Mouse (Mus musculus) gastrocnemius, postnatal 25 days (tissue): ENCODE measurements around the gene H2-Ob. TPM values are rescaled to one million over a fixed set of nuclear protein-coding genes. Genes with fewer than 3 reads are reported as not detected.

ENCODE experiments used
- DNase-seq: peaks from one replicate; pipeline ENCODE4 v3.0.0; 2022
- total RNA-seq, 2 experiments: library from RNA; stranded (reverse); gene quantifications; 1 replicate in 1 of 2; 2 replicates in 1 of 2; pipeline ENCODE4 v1.2.3; 2021

H2-Ob gene
- total RNA-seq, 2 experiments from 2014 or later, result 0.13 TPM; not detected in 1

DNA sequence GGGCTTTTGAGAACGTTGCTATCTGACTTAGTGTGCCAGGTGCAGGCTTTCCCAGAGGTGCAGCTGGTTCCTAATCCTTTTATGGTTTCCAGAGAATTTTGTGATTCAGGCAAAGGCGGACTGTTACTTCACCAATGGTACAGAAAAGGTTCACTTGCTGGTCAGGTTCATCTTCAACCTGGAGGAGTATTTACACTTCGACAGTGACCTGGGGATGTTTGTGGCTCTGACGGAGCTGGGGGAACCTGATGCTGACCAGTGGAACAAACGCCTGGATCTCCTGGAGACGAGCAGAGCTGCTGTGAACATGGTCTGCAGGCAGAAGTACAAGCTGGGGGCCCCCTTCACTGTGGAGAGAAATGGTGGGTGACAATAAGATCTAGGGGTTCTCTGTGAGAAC is 2.2 kb downstream of the H2-Ob start:
- DNase-seq, result no peak

DNA sequence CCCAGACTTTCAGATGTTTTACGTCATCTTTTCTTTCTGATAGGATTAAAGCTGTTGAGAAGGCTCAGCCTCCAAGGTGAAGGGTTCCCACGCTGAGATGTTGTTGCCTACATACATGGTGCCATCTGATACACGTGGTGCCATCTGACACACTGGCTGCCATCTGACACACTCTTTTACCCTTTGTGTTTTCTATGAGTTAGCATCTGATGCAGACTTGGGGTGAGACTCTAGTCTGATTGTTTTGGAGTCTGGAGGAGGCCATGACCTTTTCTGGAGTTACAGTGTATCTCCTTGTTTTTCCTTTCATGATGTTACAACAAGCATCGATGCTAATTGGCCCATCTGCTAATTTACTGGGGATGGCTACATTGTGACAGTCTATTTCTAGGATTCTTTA is 6.0 kb downstream of the H2-Ob start:
- DNase-seq, result no peak

DNA sequence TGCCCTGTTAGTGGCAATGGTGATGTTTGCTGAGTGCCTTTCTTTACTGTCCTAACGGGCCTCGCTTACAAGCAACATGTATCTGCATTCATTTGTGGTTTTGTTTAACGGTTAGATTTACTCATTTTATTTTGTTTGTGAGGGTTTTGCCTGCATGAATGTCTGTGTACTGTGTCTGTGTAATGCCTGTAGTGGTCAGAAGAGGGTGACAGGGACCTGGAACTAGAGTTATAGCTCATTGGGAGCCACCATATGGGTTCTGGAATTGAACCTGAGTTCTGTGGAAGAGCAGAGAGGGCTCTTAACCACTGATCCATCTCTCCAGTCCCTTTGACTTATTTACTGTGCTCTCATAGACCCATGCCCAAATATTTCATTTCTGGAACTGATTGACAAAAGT is 8.3 kb downstream of the H2-Ob start:
- DNase-seq, result no peak

DNA sequence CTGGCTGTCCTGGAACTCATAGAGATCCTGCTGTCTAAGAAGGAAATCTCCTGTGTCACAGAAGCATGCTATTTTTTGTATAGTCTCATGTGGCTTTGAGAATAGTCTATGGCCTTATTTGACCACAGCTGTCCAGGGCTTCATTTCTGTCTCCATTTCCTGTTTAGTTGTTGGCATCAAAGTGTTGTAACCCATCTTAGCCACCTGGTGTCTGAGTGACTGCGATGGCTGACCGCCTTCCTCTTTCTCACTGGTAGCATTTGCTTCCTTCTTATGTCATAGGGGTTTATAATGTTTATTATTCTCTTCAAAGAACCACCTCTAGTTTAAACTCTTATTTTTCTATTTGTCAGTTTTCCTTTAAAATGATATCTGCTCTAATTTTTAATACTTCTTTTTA is 10.1 kb downstream of the H2-Ob start:
- DNase-seq, result no peak

DNA sequence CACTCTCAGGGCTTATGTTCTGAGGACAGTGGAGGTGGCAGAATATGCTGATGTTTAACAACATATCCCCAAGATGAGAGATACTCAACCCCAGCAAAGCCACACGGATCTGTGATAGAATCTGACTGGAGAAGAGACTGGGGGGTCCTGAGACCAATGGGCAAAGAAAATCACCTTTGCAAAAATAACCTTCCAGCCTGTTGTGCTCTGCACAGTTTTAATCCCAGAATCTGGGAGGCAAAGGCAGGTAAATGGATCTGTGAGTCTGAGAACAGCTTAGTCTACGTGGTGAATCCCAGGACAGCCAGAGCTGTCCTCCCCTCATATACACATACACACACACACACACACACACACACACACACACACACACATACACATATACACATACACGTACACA is 10.7 kb downstream of the H2-Ob start:
- no peak for DNase-seq

DNA sequence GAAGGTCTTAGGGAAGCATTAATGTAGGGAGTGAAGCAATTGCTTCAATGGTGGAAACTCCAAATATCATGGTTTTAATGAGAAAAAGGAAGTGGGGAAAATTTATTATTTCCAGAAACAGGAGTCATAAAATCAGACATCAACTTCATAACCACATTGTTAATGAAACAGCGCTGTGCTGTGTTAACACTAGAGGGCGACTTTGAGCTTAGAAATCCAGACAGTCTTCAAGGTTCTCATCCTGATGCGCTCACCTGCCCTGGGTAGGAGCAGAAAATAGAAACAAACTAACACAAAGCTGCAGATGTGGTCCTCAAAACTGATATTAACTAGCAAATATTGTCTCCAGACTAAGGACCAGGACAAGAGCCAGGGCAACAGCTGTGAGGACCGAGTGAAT is 11.2 kb downstream of the H2-Ob start:
- DNase-seq, result no peak

DNA sequence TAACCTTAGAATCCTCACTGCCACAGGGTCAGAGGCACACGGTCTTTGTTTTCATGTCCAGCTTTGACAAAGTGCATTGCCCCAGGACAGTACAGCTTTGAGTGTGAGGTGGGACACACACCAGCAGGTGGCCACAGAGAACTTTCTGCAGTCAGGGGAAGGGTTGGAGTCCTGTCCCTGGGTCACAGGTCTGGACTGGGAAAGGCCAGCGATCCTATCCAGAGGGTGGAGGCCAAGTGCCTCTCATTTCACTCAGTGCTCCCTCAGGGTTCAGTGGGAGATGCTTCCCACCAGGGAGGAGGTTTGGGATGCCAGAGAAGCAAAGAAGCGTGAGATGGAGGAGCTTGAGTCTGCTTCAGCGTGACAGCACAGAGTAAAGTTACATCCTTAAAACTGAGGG is 13.0 kb downstream of the H2-Ob start:
- DNase-seq, result no peak

DNA sequence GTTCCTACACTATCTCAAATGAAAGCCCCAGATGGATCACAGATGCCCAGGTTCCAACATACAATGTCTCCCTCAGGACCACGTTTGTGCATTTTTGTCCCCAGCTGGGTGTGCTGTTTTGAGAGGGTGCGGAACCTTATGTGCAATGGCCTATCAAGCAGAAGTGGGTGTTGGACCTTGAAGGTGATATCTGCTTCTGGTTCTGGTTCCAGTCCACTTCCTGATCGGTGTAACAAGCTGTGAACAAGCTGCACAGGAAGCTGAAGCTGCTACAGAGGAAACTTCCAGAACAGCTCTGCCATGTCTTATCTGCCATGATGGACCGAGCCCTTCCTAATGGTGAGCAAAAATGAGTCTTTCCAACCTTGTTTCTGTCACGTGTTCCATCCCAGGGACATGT is 17.8 kb downstream of the H2-Ob start:
- no peak for DNase-seq

DNA sequence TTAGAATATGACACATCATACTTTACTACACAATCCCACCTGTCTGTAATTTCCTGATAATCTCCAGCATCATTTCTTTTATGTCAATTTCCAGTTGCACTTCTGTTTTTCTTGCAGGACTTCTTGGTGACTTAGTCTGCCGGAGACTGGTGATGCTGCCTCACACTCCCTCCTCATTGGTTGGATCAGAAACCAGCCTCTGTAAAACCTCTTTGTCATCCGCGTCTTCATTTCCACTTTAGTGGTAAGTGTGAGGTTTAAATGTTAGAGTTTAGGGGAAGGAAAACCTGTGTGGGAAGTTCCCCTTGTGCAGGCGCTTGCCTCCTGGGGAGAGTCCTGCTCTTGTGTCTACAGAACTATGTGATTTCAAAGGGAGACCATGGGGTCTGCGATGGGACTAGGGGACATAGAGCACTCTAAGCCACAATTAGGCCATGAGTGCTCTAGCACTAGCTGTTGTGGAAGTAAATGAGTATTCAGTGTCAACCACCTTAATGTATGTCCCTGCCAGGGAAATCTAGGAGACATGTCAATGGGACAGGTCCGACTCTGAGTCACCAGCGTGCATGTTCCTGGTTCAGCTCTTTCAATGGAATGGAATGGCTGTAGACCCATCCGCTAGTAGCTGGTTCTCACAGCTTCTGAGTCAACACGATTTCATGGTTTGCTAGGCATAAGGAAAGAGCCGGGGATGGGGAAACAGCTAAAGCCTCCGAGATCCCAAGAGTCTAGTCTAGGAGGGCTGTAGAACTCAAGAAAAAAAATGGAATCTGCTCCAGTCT is 19.1 kb downstream of the H2-Ob start, which contains the start of gene H2-Ab1:
TSS of gene H2-Ab1 (plus strand) at position 96 of the 782 bp plus-strand sequence.
- peak; percentile 52 for DNase-seq

DNA sequence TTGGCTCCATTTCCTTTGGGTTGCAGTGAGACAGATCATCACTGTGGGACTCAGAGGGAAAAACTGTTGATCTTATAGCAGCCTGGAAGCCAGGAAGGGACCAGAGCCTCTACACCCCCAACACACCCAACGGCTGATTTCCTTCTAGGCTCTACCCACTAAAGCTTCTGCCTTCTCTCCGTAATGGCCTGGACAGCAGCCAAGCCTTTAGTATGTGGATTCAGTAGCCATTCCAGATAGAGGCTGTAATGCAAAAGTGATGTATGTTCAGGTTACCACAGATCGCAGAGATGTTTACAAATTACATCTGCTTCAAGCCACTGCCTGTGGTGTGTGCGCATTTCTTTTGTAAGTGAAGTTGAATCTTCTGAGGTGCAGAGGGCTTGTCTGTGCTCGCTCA is 21.8 kb downstream of the H2-Ob start:
- no peak for DNase-seq

DNA sequence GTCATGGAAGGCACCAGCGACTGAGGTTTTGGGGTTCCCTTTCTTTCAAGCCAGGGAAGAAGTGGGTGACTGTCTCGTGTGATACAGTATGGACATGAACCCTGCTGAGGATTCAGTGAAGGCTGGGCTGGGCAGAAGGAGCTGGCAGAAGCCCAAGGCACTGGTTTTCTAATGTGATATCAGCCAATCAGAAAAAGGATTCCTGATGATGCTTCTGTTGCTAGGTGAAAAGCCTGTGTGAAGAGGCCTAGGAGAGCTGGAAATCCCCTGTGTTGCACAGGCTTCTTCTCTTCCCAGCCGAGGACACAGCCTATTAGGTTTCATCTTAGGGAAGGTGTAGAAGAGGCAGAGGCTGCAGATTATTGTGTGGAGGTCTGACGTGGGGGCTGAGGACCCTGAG is 22.8 kb downstream of the H2-Ob start:
- no peak for DNase-seq

DNA sequence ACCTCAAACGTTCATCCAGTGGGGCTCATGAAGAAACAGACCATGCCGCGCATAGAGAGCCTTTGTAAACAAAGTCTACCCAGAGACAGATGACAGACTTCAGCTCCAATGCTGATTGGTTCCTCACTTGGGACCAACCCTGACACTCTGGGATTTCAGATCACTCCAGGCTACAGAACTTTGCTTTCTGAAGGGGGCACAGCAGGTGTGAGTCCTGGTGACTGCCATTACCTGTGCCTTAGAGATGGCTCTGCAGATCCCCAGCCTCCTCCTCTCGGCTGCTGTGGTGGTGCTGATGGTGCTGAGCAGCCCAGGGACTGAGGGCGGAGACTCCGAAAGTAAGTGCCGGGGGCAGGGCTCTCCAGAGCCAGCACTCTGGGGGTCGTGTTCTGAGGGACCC is 24.4 kb downstream of the H2-Ob start:
- DNase-seq, result peak; percentile 30

DNA sequence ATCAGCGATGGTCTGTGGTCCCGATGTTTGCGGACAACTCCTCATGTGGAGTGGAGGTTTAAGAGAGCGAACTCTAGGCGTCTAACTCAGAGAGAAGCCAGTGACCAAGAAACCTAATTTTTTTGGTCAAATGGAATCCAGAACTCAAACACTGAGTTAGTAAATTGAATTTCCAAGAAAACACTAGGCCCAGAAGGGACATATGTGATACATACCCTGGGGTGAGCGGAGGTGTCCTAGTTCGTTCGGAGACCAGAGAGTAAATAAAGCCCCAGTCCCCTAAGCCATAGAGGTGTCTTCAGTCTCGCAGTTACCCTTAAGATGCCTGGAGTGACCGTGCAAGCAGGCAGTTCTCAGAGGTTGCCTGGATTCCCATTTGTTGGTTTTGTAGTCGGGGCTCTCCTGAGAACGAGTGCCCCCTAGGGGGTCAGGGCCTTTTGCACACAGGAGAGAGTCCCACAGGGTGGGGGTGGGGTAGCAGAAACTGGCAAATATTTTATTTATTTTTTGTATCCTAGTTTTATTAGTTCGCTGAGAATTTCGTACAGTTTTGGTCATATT is 25.2 kb downstream of the H2-Ob start:
- DNase-seq, result no peak

DNA sequence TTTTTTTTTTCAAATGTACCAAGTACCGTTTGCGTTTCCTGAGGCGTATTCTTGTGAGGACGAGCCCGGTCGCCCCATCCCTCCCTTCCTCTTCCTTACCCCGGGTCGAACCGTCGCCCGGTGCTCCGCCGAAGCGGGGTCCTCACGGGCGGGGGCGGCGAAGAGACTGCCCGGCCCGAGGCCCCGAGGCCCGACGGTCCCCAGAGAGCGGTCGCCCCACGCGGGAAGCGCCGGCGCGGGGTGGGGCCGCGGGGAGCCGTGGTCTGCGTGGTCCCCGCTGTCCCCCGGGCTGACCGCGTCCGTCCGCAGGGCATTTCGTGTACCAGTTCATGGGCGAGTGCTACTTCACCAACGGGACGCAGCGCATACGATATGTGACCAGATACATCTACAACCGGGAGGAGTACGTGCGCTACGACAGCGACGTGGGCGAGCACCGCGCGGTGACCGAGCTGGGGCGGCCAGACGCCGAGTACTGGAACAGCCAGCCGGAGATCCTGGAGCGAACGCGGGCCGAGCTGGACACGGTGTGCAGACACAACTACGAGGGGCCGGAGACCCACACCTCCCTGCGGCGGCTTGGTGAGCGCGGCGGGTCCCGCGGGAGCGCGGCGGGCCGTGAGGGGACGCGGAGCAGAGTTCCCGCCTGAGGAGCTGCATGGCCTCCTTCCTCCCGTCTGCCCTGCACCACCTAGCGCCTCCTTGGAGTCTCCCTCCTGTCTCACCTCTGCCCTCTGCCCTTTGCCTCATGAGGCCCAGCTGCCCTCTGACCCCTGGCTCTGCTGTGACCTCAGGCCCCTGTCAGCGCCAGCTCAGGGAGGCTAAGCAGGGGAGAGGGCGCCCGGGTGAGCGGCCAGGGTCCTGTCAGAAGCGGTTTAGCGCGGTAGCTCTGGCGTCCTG is 26.0 kb downstream of the H2-Ob start:
- no peak for DNase-seq

DNA sequence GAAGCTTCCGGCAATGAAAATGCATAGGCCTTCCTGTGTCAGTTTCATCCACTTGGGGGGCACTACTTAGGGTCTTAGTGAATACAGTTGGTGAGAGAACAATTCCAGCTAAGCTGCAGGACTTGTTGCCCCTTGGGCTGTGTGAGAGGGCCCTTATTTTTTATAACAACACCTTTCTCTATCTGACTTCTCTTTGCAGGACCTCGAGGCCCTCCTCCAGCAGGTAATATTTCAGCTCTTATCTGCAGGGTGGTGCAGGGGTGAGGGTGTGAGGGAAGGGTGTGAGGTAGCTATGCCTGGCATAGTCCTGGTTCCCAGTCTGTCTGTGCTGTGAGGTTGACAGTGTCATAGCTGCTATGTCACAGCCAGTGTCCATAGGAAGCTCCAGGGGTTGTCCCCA is 29.6 kb downstream of the H2-Ob start:
- DNase-seq, result no peak

DNA sequence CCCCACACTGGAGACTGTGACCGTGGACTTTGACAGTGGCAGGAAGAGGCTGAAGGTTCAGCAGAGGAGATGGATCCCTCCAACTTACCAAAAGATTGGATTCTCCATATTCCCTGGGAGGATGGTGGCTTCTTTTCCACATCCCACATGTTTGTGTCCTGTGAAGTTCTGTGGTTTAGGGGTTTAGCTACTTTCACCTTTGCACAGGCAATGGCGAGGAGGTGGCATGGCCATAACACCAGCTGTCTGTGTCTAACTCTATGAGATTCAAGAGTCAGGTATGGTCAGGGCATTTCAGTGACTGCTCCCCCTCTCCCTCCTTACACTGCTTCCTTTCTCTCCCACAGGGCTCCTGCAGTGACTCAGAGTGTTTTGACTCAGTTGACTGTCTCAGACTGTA is 30.0 kb downstream of the H2-Ob start:
- DNase-seq, result no peak

DNA sequence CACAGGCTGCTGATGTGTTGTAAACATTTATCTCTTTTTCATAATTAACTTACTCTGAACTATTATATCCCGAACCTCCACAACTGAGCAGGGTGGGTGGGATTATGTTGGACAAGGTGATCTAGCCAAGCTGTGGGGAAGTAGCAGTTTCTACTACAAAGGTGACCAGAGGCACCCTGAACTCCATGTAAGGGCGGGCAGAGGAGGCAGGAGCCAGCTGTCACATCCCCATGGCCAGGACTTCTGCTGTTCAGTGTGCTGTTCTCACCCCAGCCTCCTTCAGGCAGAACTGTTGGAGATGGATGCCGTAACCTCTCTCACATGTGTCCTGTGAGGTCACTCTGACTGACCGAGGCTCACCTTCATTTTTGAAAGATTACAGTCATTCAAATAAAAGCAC is 31.1 kb downstream of the H2-Ob start:
- no peak for DNase-seq

DNA sequence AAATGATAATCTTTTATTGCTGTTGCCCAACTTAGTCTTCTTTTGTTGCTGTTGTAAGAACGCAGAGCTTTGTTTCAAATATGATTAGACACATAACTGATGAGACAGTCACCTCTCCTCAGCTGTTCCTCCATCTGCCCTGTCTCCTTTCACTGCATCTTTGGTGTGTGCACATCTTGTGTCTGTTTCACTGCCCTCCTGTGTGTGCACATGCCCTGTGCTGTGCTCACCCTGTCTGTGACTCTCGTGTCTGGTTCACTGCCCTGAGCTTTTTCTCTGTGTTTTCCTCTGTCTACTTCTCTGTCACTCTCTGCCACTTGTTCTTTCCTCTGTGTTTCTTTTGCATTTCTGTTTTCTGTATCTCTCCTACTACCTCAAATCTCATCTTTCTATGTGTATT is 31.5 kb downstream of the H2-Ob start:
- no peak for DNase-seq

DNA sequence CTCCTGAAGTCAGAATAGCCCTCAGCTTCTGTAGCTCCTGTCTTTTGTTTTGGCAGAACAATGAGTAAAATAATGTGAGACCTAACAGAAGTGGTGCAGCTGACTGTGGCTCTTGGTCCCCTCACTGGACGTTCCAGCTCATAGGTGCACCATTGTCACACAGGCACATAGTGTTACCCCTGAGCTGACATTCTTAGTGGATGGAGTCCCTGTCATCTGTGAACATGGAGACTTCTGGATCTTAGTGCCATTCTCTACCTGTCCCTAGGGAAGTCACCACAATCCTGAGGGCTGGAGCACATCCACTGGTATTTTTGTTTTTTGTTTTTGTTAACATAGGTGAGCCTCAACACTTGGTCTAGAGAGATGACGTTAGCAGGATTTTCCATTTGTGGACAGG is 32.2 kb downstream of the H2-Ob start:
- no peak for DNase-seq

DNA sequence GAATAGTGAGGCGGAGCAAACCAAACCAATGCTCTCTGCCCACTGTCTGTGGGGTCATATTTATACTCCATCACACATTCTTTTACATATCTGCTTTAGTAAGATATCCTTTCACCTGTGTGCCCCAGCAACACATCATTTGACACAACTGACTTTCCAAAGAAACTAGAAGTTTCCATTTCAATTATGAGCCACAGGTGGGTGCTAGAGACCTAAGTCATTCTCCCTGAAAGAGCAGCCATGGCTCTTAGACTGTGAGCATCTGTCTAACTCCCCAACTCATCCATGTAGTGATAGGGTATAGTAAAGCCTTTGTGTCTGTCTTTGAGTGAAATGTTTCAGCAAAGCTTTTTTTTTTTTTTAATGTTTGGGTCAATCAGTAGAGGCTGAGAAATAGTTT is 33.4 kb downstream of the H2-Ob start:
- no peak for DNase-seq

DNA sequence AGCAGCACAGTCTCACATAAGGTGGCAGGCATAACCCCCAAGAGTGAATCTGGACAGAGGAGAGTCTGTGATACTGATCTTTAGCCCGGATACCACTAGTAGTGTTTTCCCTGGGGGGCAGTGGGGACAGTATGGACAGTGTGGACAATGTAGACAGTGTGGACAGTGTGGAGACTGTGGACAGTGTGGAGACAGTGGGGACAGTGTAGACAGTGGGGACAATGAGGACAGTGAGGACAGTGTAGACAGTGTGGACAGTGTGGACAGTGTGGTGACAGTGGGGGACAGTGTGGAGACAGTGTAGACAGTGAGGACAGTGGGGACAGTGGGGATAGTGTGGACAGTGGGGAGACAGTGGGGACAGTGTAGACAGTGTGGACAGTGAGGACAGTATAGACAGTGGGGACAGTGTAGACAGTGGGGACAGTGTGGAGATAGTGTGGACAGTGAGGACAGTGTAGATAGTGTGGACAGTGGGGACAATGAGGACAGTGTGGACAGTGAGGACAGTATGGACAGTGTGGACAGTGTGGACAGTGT is 41.9 kb downstream of the H2-Ob start:
- no peak for DNase-seq

DNA sequence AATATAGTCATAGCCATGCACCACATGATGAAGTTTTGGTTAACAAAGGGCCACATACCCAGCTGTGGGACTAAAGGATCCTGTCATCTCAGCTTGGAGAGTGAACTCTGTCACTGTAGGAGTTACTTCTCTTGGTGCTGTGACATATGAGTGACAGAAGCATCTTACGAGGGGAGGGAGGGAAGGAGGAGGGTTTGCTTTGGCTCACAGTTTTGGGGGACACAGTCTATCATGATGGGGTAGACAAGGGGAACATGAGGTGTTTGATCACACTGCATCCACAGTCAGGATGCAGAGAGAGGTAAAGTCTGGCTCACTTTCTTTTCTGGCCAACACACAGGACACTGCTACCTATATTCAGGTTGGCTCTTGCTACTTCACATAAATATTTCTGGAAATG is 43.1 kb downstream of the H2-Ob start:
- no peak for DNase-seq

DNA sequence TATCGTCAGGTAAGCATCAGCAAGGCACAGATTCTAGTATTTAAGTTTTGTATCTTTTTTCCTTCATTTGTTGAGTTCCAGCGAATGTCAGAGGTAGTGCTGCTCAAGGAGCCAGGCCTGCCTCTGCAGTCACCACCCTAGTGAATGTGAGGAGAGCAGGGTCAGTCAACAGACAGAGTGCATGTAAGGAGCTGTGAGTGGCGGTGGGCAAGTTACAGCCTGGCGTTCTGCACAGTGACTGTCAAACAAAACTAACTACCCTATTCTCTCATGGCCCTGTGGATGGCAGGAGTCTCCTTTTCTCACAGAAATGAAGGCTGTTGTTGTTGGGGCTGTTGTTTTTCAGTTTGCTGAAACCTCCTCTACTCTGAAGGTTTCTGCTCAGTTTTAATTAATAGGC is 46.7 kb downstream of the H2-Ob start:
- DNase-seq, result no peak
